Mouse (Mus musculus): Measurements from ENCODE around the gene Spats1.

- TF ChIP-seq CTCF (IDR thresholded peaks at IDR 0.05; ENCODE audit: low read depth) (no peak), EP300 (IDR thresholded peaks at IDR 0.05; ENCODE audit: low read depth) (no peak)
Observed at GRCm38 (mm10) chr17:45466701-45467100, 8.5 kb downstream of the Spats1 start.
